Mouse (Mus musculus) hindbrain, postnatal 0 days (tissue): ENCODE measurements around the gene Eddm3b. TPM values are rescaled to one million over a fixed set of nuclear protein-coding genes. Genes with fewer than 3 reads are reported as not detected.

ENCODE experiments used
- ATAC-seq: fragments of 200-750 bp; cut with Nextera tagmentation; 2 replicates; pipeline ENCODE4 v1.8.0; 2017; ENCODE audit warnings: mild to moderate bottlenecking, moderate TSS enrichment, moderate library complexity
- DNase-seq: peaks from one replicate; pipeline ENCODE4 v3.0.0-alpha.2; 2015; ENCODE audit warnings: low spot score
- H3K27ac ChIP-seq: fragments of 300-500 bp; sonication (generic); 2 replicates; pipeline ENCODE4 v1.5.1; 2014; ENCODE audit warnings: mild to moderate bottlenecking
- H3K27me3 ChIP-seq: fragments of 300-500 bp; sonication (generic); 2 replicates; pipeline ENCODE4 v1.6.1; 2014; ENCODE audit warnings: low read length, mixed read lengths; ENCODE audit not compliant: insufficient read depth
- H3K36me3 ChIP-seq: fragments of 300-500 bp; sonication (generic); 2 replicates; pipeline ENCODE4 v1.6.1; 2014; ENCODE audit warnings: low read length, mixed read lengths; ENCODE audit not compliant: insufficient read depth
- H3K4me1 ChIP-seq: fragments of 300-500 bp; sonication (generic); 2 replicates; pipeline ENCODE4 v1.6.1; 2014; ENCODE audit warnings: antibody characterized with exemption, low read length, mixed read lengths; ENCODE audit not compliant: insufficient read depth
- H3K4me2 ChIP-seq: fragments of 300-500 bp; sonication (generic); 2 replicates; pipeline ENCODE4 v1.6.1; 2014; ENCODE audit warnings: low read depth, mild to moderate bottlenecking, low read length, moderate library complexity, mixed read lengths
- H3K4me3 ChIP-seq: fragments of 300-500 bp; sonication (generic); 2 replicates; pipeline ENCODE4 v1.5.1; 2014; ENCODE audit warnings: low read length
- H3K9ac ChIP-seq: fragments of 300-500 bp; sonication (generic); replicated peaks from 2 replicates; pipeline ENCODE4 v1.6.1; 2014; ENCODE audit warnings: mild to moderate bottlenecking, low read length, moderate library complexity, mixed read lengths
- H3K9me3 ChIP-seq: fragments of 300-500 bp; sonication (generic); 2 replicates; pipeline ENCODE4 v1.6.1; 2016; ENCODE audit warnings: low read length, mixed read lengths
- CTCF ChIP-seq: IDR thresholded peaks from 2 replicates; pipeline ENCODE4 v1.5.1; 2016; ENCODE audit warnings: antibody characterized with exemption, control low read depth, low read depth
- WGBS: fragments of 180-500 bp; shearing (Covaris S2); extraction: QIAGEN DNeasy Blood & Tissue Kit; methylation state at CpG from one replicate; pipeline ENCODE4 v1.1.7; 2014; 5-methylcytosine and 5-hydroxymethylcytosine counted together
- polyA plus RNA-seq: library from polyadenylated mRNA; unstranded; fragments of >200 nt; fragmentation: Nextera tagmentation; extraction: Ambion mirVana; gene quantifications from 2 replicates; pipeline ENCODE4 v1.2.1, GENCODE M21; 2015
- total RNA-seq: library from RNA; depleted of rRNA; stranded (reverse); fragments of >200 nt; gene quantifications from 2 replicates; pipeline ENCODE4 v1.2.3, GENCODE M21; 2014

The Eddm3b gene
- total and polyA plus RNA-seq, 2 experiments from 2014 or later: not detected

GRCm38 (mm10) chr14:51082599-51083581, 31.3 kb upstream of the Eddm3b start:
- H3K4me1 ChIP-seq: no peaks in the 10 kb centered on the region
- peak overlapping the region; percentile 56 for H3K4me3 ChIP-seq
- H3K36me3 ChIP-seq: no peaks in the 10 kb centered on the region
- TF ChIP-seq CTCF: no peak
- no peaks in the 10 kb centered on the region for H3K27me3 ChIP-seq
- DNase-seq (peak; percentile 60), ATAC-seq (peak; percentile 82)
- peak overlapping the region; percentile 34; the same call in 1 of the 2 replicates for H3K27ac ChIP-seq
- peak overlapping the region; percentile 78 for H3K4me2 ChIP-seq
- H3K9me3 ChIP-seq: no peaks in the 10 kb centered on the region
- peak overlapping the region; percentile 51 for H3K9ac ChIP-seq
- WGBS: 2% methylated on average over 40 of the region's 40 CpGs

GRCm38 (mm10) chr14:51083805-51084204, 30.4 kb upstream of the Eddm3b start:
- Histone ChIP-seq H3K4me3 (peak overlapping the region; percentile 56), H3K4me1 (no peaks in the 10 kb centered on the region), H3K9me3 (no peaks in the 10 kb centered on the region), H3K27me3 (no peaks in the 10 kb centered on the region), H3K27ac (no peak overlapping the region), H3K9ac (no peak overlapping the region), H3K4me2 (peak overlapping the region; percentile 78), H3K36me3 (no peaks in the 10 kb centered on the region)
- WGBS: 10% methylated on average over 7 of the region's 7 CpGs
- ATAC-seq (no peak), DNase-seq (no peak)
- TF ChIP-seq CTCF: no peak

- DNase-seq (no peak), ATAC-seq (no peak)
- no peaks in the 10 kb centered on the region for H3K9me3 ChIP-seq
- no peaks in the 10 kb centered on the region for H3K4me1 ChIP-seq
- no peak for TF ChIP-seq CTCF
- H3K27me3 ChIP-seq: no peaks in the 10 kb centered on the region
- H3K4me2 ChIP-seq: no peak overlapping the region
- WGBS: 90% methylated on average over 2 of the region's 2 CpGs
- no peak overlapping the region for H3K4me3 ChIP-seq
- H3K27ac ChIP-seq: no peak overlapping the region
- H3K9ac ChIP-seq: no peak overlapping the region
- no peaks in the 10 kb centered on the region for H3K36me3 ChIP-seq
These were observed 29.1 kb upstream of the Eddm3b start for GRCm38 (mm10) chr14:51085086-51085485.

- ATAC-seq (no peak), DNase-seq (no peak)
- Histone ChIP-seq H3K27me3 (no peaks in the 10 kb centered on the region), H3K36me3 (no peaks in the 10 kb centered on the region), H3K4me1 (no peaks in the 10 kb centered on the region), H3K4me2 (no peak overlapping the region), H3K27ac (no peak overlapping the region), H3K9me3 (no peaks in the 10 kb centered on the region), H3K4me3 (no peak overlapping the region), H3K9ac (no peak overlapping the region)
- TF ChIP-seq CTCF: no peak
- 89% methylated on average over 4 of the region's 4 CpGs for WGBS
These were observed 28.3 kb upstream of the Eddm3b start for GRCm38 (mm10) chr14:51085911-51086310.

- H3K9me3 ChIP-seq: no peaks in the 10 kb centered on the region
- no peaks in the 10 kb centered on the region for H3K27me3 ChIP-seq
- TF ChIP-seq CTCF: no peak
- H3K4me3 ChIP-seq: peak overlapping the region; percentile 63
- ATAC-seq: no peak
- H3K4me2 ChIP-seq: peak overlapping the region; percentile 75
- DNase-seq: peak; percentile 39
- WGBS: 11% methylated on average over 9 of the region's 9 CpGs
- H3K4me1 ChIP-seq: no peaks in the 10 kb centered on the region
- peak overlapping the region; percentile 84; the same call in 1 of the 2 replicates for H3K27ac ChIP-seq
- H3K9ac ChIP-seq: no peak overlapping the region; the same call in 1 of the 2 replicates
- H3K36me3 ChIP-seq: no peaks in the 10 kb centered on the region
These were observed 26.5 kb upstream of the Eddm3b start for GRCm38 (mm10) chr14:51087762-51088161.

- H3K36me3 ChIP-seq: no peaks in the 10 kb centered on the region
- no peak for TF ChIP-seq CTCF
- H3K9me3 ChIP-seq: no peaks in the 10 kb centered on the region
- H3K27ac ChIP-seq: peak overlapping the region; percentile 84; the same call in 1 of the 2 replicates
- H3K27me3 ChIP-seq: no peaks in the 10 kb centered on the region
- WGBS: under 1% methylated on average over 23 of the region's 23 CpGs
- DNase-seq (peak; percentile 84), ATAC-seq (peak; percentile 30)
- H3K4me3 ChIP-seq: peak overlapping the region; percentile 63
- H3K4me1 ChIP-seq: no peaks in the 10 kb centered on the region
- H3K9ac ChIP-seq: peak overlapping the region; percentile 55
- peak overlapping the region; percentile 75 for H3K4me2 ChIP-seq
These were observed 25.9 kb upstream of the Eddm3b start for GRCm38 (mm10) chr14:51088166-51088969.
